In genomic region chr13:111210649-111211378, GRCm38 (mm10) we compare ENCODE assay signal across 9 mouse cellular contexts. TPM values are rescaled to one million over a fixed set of nuclear protein-coding genes. Genes with fewer than 3 reads are reported as not detected.
DNase-seq lines count a peak whose midpoint lies in the region; ATAC-seq lines count a peak whose summit lies in the region.
"Had no signal": no experiment of that assay in that cellular context is flagged by ENCODE, and none has a peak within 500 bp of the region (broad histone marks: within the 10 kb centered on the region; RNA-seq: fewer than 3 reads in every experiment).

No protein-coding gene starts in this region.

- H3K27ac ChIP-seq in neural tube, embryonic 11.5 days (ENCODE audit: low read depth, low read length): 0 out of 2 replicates have a peak overlapping the region, but pooled peaks have one; percentile 27
- no peak overlapping the region for H3K27ac ChIP-seq in neural tube, embryonic 15.5 days (replicated peaks)
- H3K27ac ChIP-seq in limb, embryonic 11.5 days (replicated peaks; ENCODE audit: low read depth, low read length): peak overlapping the region; percentile 5; the same call in 1 of the 2 replicates
- peak overlapping the region; percentile 69 for H3K27ac ChIP-seq in stomach, embryonic 16.5 days (ENCODE audit: low read length)
- H3K27ac ChIP-seq: liver, embryonic 14.5 days had no signal

- H3K9ac ChIP-seq in neural tube, embryonic 11.5 days (ENCODE audit: low read length): no peak overlapping the region
- H3K9ac ChIP-seq in neural tube, embryonic 15.5 days (replicated peaks): no peak overlapping the region
- H3K9ac ChIP-seq in limb, embryonic 11.5 days (ENCODE audit: low read length): no peak overlapping the region
- H3K9ac ChIP-seq in stomach, embryonic 16.5 days (ENCODE audit: low read length): no peak overlapping the region
- H3K9ac ChIP-seq: liver, embryonic 14.5 days had no signal

- no peaks in the 10 kb centered on the region for H3K36me3 ChIP-seq in neural tube, embryonic 11.5 days (ENCODE audit: control insufficient read depth, insufficient read depth, low read length)
- no peaks in the 10 kb centered on the region for H3K36me3 ChIP-seq in neural tube, embryonic 15.5 days
- H3K36me3 ChIP-seq in limb, embryonic 11.5 days (ENCODE audit: control insufficient read depth, insufficient read depth, low read length): no peaks in the 10 kb centered on the region
- no peaks in the 10 kb centered on the region for H3K36me3 ChIP-seq in stomach, embryonic 16.5 days (ENCODE audit: control insufficient read depth, insufficient read depth, low read length)

- no peak overlapping the region for H3K4me2 ChIP-seq in neural tube, embryonic 11.5 days (ENCODE audit: low read depth)
- no peak overlapping the region for H3K4me2 ChIP-seq in neural tube, embryonic 15.5 days
- no peak overlapping the region for H3K4me2 ChIP-seq in limb, embryonic 11.5 days (ENCODE audit: low read depth, severe bottlenecking)
- peak overlapping the region; percentile 29; the same call in 1 of the 2 replicates for H3K4me2 ChIP-seq in stomach, embryonic 16.5 days (ENCODE audit: low read depth, low read length)

- H3K4me3 ChIP-seq in neural tube, embryonic 11.5 days (ENCODE audit: low read depth, low read length): no peak overlapping the region
- H3K4me3 ChIP-seq in neural tube, embryonic 15.5 days (replicated peaks): no peak overlapping the region
- H3K4me3 ChIP-seq in limb, embryonic 11.5 days (ENCODE audit: low read depth, low read length): no peak overlapping the region
- H3K4me3 ChIP-seq in stomach, embryonic 16.5 days (replicated peaks; ENCODE audit: low read length): no peak overlapping the region

- WGBS in neural tube, embryonic 11.5 days: 62% methylated on average over 8 of the region's 8 CpGs
- 66% methylated on average over 8 of the region's 8 CpGs for WGBS in neural tube, embryonic 15.5 days
- WGBS in limb, embryonic 11.5 days: 41% methylated on average over 8 of the region's 8 CpGs
- WGBS in stomach, embryonic 16.5 days: 33% methylated on average over 8 of the region's 8 CpGs

- H3K27me3 ChIP-seq in neural tube, embryonic 11.5 days (ENCODE audit: control insufficient read depth, insufficient read depth, low read length): no peaks in the 10 kb centered on the region
- H3K27me3 ChIP-seq in neural tube, embryonic 15.5 days (replicated peaks): no peaks in the 10 kb centered on the region
- no peaks in the 10 kb centered on the region for H3K27me3 ChIP-seq in limb, embryonic 11.5 days (ENCODE audit: control insufficient read depth, insufficient read depth, low read length)
- no peaks in the 10 kb centered on the region for H3K27me3 ChIP-seq in stomach, embryonic 16.5 days (ENCODE audit: control insufficient read depth, insufficient read depth, low read length)

- peak; percentile 19 for DNase-seq in adrenal gland, postnatal 10 days
- no peak for DNase-seq in adrenal gland, adult 18-20 months (ENCODE audit: low spot score in 2 of 2)
- peak; percentile 36 for DNase-seq in neural tube, embryonic 11.5 days (ENCODE audit: low spot score)
- peak; percentile 33 for DNase-seq in limb, embryonic 11.5 days (ENCODE audit: low spot score)
- DNase-seq in left cerebral cortex, adult 18-20 months (ENCODE audit: low spot score in 2 of 2): no peak
- DNase-seq in gastrocnemius, adult 8-10 months (ENCODE audit: low spot score in 2 of 2): no peak

- no peaks in the 10 kb centered on the region for H3K9me3 ChIP-seq in neural tube, embryonic 11.5 days (ENCODE audit: control insufficient read depth, low read length)
- H3K9me3 ChIP-seq in neural tube, embryonic 15.5 days (replicated peaks): no peaks in the 10 kb centered on the region
- H3K9me3 ChIP-seq in limb, embryonic 11.5 days (ENCODE audit: control insufficient read depth, low read length): no peaks in the 10 kb centered on the region
- H3K9me3 ChIP-seq in stomach, embryonic 16.5 days (replicated peaks; ENCODE audit: control insufficient read depth, low read length): no peaks in the 10 kb centered on the region

- no peaks in the 10 kb centered on the region for H3K4me1 ChIP-seq in neural tube, embryonic 11.5 days (ENCODE audit: control insufficient read depth, insufficient read depth, low read length)
- no peaks in the 10 kb centered on the region for H3K4me1 ChIP-seq in neural tube, embryonic 15.5 days
- no peaks in the 10 kb centered on the region for H3K4me1 ChIP-seq in limb, embryonic 11.5 days (ENCODE audit: control insufficient read depth, insufficient read depth, low read length)
- H3K4me1 ChIP-seq in stomach, embryonic 16.5 days (ENCODE audit: control insufficient read depth, insufficient read depth, low read length): peaks cover 10% of the 10 kb centered on the region

- no peak for ATAC-seq in neural tube, embryonic 11.5 days (ENCODE audit: insufficient read depth, low FRiP score, low TSS enrichment)
- ATAC-seq in neural tube, embryonic 15.5 days (ENCODE audit: low FRiP score): no peak
- ATAC-seq in limb, embryonic 11.5 days (ENCODE audit: insufficient number of reproducible peaks, low FRiP score, low TSS enrichment, low read depth): peak; percentile 73
- peak; percentile 74 for ATAC-seq in stomach, embryonic 16.5 days (ENCODE audit: insufficient read depth, low FRiP score)

RNA-seq across cellular contexts. Expression of gene Actbl2, which starts 44.0 kb away (rescaled TPM):
- not detected for total RNA-seq in adrenal gland, postnatal 10 days (2021)
- total RNA-seq in adrenal gland, adult 18-20 months (2021): under 1 TPM in 1 of 2 experiments, not detected in 1; 0.16 TPM
- not detected in 2 replicates for polyA plus RNA-seq in neural tube, embryonic 11.5 days (2014; fragmentation: Nextera tagmentation; extraction: Ambion mirVana)
- polyA plus RNA-seq in neural tube, embryonic 15.5 days (2015; fragmentation: Nextera tagmentation; extraction: Ambion mirVana): not detected in 2 replicates
- polyA plus RNA-seq in limb, embryonic 11.5 days (2014; fragmentation: Nextera tagmentation; extraction: Ambion mirVana): not detected in 2 replicates
- not detected in 2 replicates for polyA plus RNA-seq in stomach, embryonic 16.5 days (2015; fragmentation: Nextera tagmentation; extraction: Ambion mirVana)
- total RNA-seq in left cerebral cortex, adult 18-20 months (2021): not detected
- not detected for total RNA-seq in gastrocnemius, adult 8-10 months (2022)
- polyA plus RNA-seq: liver, embryonic 14.5 days had no signal

Comparison
In these comparisons a context has a peak if more than half of its experiments do, and no peak if none do; other contexts are left out.
1. DNase-seq: peak in adrenal gland, postnatal 10 days (single experiment), neural tube, embryonic 11.5 days (single experiment) and limb, embryonic 11.5 days (single experiment); none in adrenal gland, adult 18-20 months (0 of 2), left cerebral cortex, adult 18-20 months (0 of 2) and gastrocnemius, adult 8-10 months (0 of 2).
2. ATAC-seq: peak in limb, embryonic 11.5 days (single experiment) and stomach, embryonic 16.5 days (single experiment); none in neural tube, embryonic 11.5 days (single experiment) and neural tube, embryonic 15.5 days (single experiment).